Mouse (Mus musculus) spleen, adult 18-20 months (tissue): ENCODE results near the gene Fam76a.

ENCODE experiments used
- DNase-seq, 2 experiments: peaks; one replicate each; pipeline ENCODE4 v3.0.0; 2022; ENCODE audit warnings: mixed read lengths in 2 of 2

The Fam76a gene

DNA sequence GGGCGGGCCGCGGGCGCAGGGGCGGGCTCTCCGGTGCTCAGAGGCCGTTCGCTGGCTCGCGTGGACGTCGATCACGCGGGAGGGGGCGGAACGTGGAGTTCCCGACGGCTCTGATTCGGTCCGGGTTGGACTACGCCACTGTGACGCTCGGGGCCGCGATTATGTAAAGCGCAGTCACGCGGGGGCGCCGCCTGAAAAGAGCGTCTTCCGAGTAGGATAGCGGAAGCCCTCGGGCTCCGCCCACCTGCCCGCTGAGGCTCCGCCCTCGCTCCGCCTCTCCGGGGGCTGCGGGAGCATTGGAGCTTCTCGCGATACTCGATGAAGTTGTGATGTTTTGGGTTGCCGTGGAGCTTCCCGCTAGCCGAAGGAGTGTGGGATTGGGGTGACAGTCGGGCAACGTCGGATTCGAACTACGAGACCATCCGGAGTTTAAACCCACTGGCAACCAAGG is at the start of gene Fam76a:
Gene Fam76a, minus strand, starts transcription at position 1 of the 451 bp plus-strand sequence.
- DNase-seq = peak; percentile 99 to 100

- peak; percentile 41 to 42 for DNase-seq
These were observed 49.7 kb upstream of the Fam76a start for GRCm38 (mm10) chr4:132972101-132972500.

- no peak for DNase-seq
These were observed 49.2 kb upstream of the Fam76a start for GRCm38 (mm10) chr4:132971601-132972000.

- DNase-seq = no peak
These were observed 46.0 kb upstream of the Fam76a start for GRCm38 (mm10) chr4:132968105-132968938.

DNA sequence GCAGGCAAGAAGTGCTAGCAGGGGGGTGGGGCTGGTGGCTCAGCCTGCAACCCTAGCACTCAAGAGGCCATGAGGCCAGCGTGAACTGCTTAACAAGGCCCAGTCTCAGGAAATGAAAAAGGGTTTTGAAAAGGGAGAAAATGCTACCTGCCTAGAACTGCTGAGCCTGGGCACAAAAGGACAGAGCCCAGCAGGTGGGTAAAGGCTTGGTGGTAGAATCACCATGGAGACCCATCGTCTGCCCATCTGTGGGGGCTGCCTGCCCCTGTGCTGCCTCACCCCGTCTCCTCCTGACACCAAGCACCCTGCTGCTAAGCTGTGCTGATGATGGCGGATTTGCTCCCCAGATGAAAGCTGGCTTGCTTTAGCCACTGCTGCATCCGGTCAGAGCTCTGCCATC is 42.1 kb upstream of the Fam76a start:
- DNase-seq = no peak

DNA sequence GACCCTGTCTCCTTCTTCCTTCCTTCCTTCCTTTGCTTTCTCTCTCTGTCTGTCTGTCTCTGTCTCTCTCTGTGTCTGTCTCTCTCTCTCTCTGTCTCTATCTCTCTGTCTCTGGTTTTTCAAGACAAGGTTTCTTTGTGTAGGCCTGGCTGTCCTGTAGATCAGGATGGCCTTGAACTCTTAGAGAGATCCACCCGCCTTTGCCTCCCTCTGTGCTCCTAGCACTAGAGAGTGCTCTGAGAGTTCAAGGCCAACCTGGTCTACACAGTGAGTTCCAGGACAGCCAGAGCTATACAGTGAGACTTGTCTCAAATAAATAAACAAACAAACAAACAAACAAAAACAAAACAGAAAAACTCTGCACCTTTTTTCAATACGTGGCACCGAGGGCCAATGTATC is 41.7 kb upstream of the Fam76a start:
- DNase-seq = no peak

DNA sequence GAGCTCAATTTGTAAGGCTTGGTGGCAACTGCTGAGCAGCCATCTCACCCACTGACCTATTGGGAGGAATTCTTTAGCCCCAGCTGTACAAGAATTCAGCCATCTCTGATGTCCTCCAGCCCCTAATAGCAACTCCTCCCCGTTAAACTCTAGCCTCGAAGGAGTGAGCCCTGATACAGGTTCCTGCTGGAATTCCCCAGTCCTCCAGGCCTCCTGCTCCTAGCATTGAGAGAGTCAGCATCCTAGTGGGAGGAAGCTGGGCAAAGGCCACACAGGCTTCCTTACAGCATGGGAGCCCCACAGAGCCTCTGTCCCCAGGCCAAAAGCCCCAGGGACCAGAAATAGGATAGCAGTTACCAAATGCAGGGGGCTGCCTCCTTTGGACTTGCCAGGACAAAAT is 41.1 kb upstream of the Fam76a start:
- DNase-seq = no peak

- no peak for DNase-seq
These were observed 40.3 kb upstream of the Fam76a start for GRCm38 (mm10) chr4:132962628-132963027.

DNA sequence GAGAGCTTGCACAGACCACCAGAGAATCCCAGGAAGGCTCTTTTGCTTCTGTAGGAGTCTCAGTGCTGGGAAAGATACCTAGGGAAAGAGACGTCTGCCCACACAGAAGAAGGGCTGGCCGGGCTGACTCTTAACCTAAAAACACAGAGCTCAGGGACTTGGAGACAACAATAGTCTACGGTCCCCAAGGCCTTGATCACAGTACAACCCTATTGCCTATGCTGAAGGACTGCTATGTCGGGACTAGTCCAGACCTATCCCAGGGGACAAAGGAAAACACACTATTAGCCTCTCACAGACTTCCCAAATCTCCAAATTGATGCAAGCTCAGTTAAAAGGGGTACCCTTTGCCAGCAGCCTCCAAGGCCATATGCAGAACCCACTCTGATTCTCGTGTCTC is 39.5 kb upstream of the Fam76a start:
- DNase-seq = no peak

DNA sequence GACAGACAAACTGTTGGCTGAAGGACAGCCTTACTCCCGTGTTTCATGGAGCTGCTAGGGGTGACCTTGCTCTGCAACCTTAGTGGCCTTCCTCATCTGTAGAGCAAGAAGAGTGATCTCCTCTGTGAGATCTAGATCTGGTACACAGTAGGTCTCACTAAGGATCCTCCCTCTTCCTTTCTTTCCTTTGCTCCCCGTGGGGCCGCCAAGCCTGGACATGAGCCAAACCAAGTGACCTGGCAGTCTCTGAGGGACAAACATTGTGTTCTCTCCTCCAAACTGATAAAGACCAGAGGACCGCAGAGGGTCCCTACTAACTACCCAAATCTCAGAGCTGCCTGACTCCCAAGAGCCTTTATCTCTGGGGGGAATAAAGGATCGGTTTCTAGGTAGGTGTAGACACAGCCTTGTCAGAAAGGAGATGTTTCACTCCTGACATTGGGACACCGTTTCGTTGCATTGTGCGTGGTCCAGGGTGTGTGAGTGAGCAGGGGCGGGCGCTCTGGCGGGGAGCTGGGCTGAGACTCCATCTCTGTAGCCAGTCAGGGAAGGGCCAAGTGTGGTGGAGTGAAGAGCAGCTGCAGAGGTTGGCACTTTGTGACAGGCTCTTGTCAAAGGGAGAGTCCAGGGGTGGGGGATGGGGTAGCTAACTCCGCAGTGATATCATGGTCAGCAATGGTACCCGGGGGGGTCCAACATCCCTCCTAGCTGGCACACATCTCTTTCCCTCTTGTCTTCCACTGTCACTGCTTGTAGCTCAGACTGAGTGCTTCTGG is 38.7 kb upstream of the Fam76a start:
- no peak for DNase-seq

DNA sequence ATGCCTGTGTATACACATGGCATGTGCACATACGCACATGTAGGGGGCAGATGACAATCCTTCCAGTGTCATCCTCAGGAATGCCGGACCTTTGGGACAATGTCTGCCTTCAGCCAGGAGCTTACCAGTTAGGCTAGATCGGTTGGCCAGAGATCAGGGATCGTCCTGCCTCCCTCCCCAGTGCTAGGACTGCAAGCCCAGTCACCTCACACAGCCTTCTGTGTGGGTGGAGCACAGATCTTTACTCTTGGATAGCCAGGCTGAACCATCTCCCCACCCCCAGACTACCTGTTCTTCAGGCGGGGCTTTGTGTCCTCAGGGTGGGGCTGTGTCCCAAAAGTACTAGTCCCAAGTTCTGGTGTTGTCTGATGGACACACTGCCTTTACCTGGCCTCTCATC is 38.0 kb upstream of the Fam76a start:
- DNase-seq = no peak

GRCm38 (mm10) chr4:132959679-132960045 is 37.3 kb upstream of the Fam76a start:
- no peak for DNase-seq

- no peak for DNase-seq
These were observed 36.7 kb upstream of the Fam76a start for GRCm38 (mm10) chr4:132958741-132959678.

- no peak for DNase-seq
These were observed 33.0 kb upstream of the Fam76a start for GRCm38 (mm10) chr4:132955395-132955791.

DNA sequence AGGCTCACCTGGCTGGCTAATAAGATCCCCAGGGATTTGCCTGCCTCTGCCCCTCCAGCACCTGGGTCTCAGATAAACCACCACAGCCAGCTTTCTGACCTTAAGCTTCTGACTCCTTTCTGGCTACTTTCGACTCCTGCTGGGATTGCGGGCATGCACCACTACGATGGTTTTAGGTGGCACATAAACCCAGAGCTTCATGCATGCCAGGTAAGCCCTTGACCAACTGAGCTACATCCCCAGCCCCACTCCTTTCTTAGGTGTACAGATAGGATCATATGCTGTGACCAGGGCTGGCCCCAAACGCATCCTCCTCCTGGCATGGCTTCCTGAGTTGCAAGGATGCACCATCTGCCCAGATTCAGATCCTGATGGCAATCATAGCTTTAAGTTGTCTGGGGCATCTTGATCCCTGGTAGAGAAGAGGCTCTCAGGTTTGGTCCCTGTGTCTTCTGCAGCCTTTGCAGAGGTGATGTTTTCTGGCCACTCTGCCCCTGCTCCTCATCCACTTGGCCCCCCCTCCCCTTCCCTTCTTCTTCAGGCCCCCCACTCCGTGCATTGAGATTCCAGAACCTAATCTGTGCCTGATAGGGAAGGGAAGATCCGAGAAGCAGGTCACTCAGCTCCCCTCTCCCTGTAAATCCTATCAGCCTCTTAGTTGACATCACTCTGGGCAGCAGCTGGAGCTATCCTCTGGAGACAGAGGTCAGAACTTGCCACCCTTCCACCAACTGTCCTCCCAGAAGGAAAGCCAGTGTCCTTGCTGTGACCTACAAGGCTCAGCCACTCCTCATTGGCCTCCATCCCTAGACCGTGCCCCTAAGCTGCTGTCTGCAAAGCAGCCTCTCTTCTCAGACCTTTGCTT is 32.4 kb upstream of the Fam76a start:
- no peak for DNase-seq

- DNase-seq = no peak
These were observed 28.6 kb upstream of the Fam76a start for GRCm38 (mm10) chr4:132950999-132951398.

DNA sequence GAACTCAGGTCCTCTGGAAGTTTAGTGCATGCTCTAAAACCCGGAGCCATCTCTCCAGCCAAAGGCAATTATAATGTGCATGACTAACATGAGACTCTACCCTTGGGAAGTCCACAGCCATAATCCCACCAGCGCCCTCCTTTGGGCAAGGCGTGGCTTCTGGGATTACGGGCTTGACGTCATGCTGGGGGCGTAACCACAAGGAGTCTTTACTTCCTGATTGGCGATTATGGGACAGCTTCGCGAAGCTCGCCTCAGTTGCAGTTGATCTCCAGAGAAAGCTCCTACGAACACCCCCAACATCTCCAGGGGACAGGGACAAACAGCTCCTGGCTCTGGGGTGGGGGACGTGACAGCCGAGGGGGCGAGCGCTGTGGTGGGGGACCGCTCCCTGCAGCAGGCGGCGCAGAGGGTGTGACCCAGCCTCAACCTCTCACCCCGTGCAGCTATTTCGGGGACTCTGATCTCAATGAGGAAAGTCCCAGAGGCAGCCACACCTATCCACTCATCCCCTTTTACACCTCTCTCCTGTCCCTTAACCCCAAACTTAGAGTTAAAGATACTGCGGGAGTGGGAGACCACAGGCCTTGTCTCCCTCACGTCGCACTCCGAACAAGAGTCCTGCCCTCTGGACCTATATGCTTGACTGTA is 27.6 kb upstream of the Fam76a start:
- DNase-seq = no peak

GRCm38 (mm10) chr4:132946047-132947001 is 24.0 kb upstream of the Fam76a start:
- peak; percentile 78 to 83 for DNase-seq

DNA sequence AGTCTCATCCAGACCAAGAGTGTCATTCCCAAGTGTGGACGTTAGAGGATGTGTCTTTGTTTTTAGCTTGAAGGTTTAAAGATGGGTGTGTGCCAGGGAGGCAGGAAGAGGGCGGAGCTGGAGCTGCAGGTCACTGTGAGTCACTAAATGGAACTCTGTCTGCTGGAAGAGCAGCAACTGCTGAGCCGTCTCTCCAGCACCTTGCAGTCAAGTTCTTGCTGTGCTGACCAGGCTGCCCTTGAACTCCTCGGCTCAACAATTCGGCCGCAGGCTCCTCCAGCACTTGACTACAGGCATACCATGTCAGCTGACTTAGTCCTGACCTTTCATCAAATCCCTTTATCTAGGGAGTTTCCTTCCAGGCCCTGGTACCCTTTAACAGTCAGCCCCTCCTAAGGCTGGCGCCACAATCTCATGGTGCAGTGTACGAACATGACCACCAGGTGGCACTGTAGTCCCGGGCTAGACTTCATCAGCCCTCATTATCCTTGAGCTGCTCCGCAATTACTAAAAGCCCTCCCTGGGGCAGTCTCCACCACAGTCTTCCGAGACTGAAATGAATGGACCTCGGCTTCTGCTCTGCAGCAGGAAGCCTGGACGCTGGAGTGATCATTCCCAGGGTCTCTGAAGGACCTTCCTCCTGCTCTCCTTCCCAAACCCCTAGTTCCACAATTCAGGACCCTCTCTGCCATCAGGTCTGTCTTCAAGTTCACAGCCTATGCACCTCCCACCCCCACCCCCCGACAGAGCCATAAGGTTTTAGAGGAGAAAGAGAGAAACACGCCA is 23.1 kb upstream of the Fam76a start:
- DNase-seq = peak; percentile 77 to 91
